Mouse (Mus musculus) embryonic facial prominence, embryonic 15.5 days (tissue): ENCODE results near the gene Zswim5. TPM values are rescaled to one million over a fixed set of nuclear protein-coding genes. Genes with fewer than 3 reads are reported as not detected.

ENCODE experiments used
- polyA plus RNA-seq: library from polyadenylated mRNA; unstranded; fragments of >200 nt; fragmentation: Nextera tagmentation; extraction: Ambion mirVana; gene quantifications from 2 replicates; pipeline ENCODE4 v1.2.1, GENCODE M21; 2015

Gene Zswim5
- polyA plus RNA-seq, 1 experiment from 2014 or later, result 0.45 TPM

Other genes starting within 250 kb of the Zswim5 start
- 107 TPM in 2 replicates for gene Nasp, start 249.4 kb upstream of the Zswim5 start, polyA plus RNA-seq
- gene Akr1a1, start 225.7 kb upstream of the Zswim5 start, polyA plus RNA-seq, result 777 and 798 TPM in 2 replicates
- gene Prdx1, start 191.8 kb upstream of the Zswim5 start, polyA plus RNA-seq, result 1,053 and 1,174 TPM in 2 replicates
- gene Mmachc, start 169.0 kb upstream of the Zswim5 start, polyA plus RNA-seq, result 21.8 and 22.8 TPM in 2 replicates
- 29.7 and 32.0 TPM in 2 replicates for gene Ccdc163, start 168.9 kb upstream of the Zswim5 start, polyA plus RNA-seq
- gene Tesk2, start 156.4 kb upstream of the Zswim5 start, polyA plus RNA-seq, result 7.7 and 8.3 TPM in 2 replicates
- 35.6 and 36.4 TPM in 2 replicates for gene Toe1, start 69.7 kb upstream of the Zswim5 start, polyA plus RNA-seq
- 13.0 and 14.8 TPM in 2 replicates for gene Mutyh, start 69.7 kb upstream of the Zswim5 start, polyA plus RNA-seq
- gene Hpdl, start 55.7 kb upstream of the Zswim5 start, polyA plus RNA-seq, result 0.47 and 0.89 TPM in 2 replicates
- gene Urod, start 117.0 kb downstream of the Zswim5 start, polyA plus RNA-seq, result 87.8 and 97.3 TPM in 2 replicates
- gene Hectd3, start 117.9 kb downstream of the Zswim5 start, polyA plus RNA-seq, result 13.9 and 14.2 TPM in 2 replicates
- 40.4 and 41.3 TPM in 2 replicates for gene Eif2b3, start 142.0 kb downstream of the Zswim5 start, polyA plus RNA-seq
- gene Ptch2, start 218.7 kb downstream of the Zswim5 start, polyA plus RNA-seq, result 20.8 and 22.5 TPM in 2 replicates
- gene Btbd19, start 248.3 kb downstream of the Zswim5 start, polyA plus RNA-seq, result 13.2 and 13.5 TPM in 2 replicates
- gene Tctex1d4, start 249.4 kb downstream of the Zswim5 start, polyA plus RNA-seq, result 3.0 and 6.1 TPM in 2 replicates